Mouse (Mus musculus): ENCODE data around the gene Ptger4.

DNA sequence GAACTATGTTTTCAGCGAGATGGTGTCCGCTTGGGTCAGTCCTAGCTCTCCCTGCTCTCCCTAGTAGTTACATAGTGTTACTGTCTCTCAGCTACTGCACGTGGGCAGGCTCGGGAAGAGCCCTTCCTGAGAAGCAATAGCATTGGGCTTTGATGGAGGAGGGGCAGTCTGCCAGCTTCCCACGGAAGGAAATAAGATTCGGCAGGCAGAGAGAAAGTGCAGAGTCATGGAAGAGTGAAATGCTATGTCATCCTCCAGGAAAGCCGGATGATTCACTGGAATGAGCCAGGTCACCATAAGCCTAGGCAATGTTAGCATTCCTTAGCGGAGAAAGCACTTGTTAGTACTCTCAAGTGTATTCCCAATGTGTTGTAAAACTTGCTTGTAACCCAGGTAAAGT, 8.5 kb downstream of the Ptger4 start:
- no peak for TF ChIP-seq CTCF (IDR thresholded peaks at IDR 0.05; ENCODE audit: low read depth)
- TF ChIP-seq EP300 (IDR thresholded peaks at IDR 0.05; ENCODE audit: low read depth), result no peak

All from heart, postnatal 0 days (tissue).